Mouse (Mus musculus) hindbrain, embryonic 13.5 days (tissue): Measurements from ENCODE around the gene Dlk1. TPM values are rescaled to one million over a fixed set of nuclear protein-coding genes. Genes with fewer than 3 reads are reported as not detected.

Source experiments
- ATAC-seq: fragments of 200-750 bp; cut with Nextera tagmentation; 2 replicates; pipeline ENCODE4 v1.8.0; 2017; ENCODE audit warnings: moderate TSS enrichment; ENCODE audit not compliant: low FRiP score
- H3K27ac ChIP-seq: fragments of 300-500 bp; sonication (generic); 2 replicates; pipeline ENCODE4 v1.5.1; 2015; ENCODE audit warnings: inconsistent platforms, mild to moderate bottlenecking, moderate library complexity
- H3K27me3 ChIP-seq: fragments of 300-500 bp; sonication (generic); 2 replicates; pipeline ENCODE4 v1.6.1; 2015; ENCODE audit warnings: mild to moderate bottlenecking, inconsistent platforms
- H3K36me3 ChIP-seq: fragments of 300-500 bp; sonication (generic); 2 replicates; pipeline ENCODE4 v1.6.1; 2015; ENCODE audit warnings: mild to moderate bottlenecking, inconsistent platforms
- H3K4me1 ChIP-seq: fragments of 300-500 bp; sonication (generic); replicated peaks from 2 replicates; pipeline ENCODE4 v1.6.1; 2015; ENCODE audit warnings: inconsistent platforms
- H3K4me2 ChIP-seq: fragments of 300-500 bp; sonication (generic); 2 replicates; pipeline ENCODE4 v1.6.1; 2015; ENCODE audit warnings: inconsistent platforms, mild to moderate bottlenecking, moderate library complexity
- H3K4me3 ChIP-seq: fragments of 300-500 bp; sonication (generic); 2 replicates; pipeline ENCODE4 v1.5.1; 2015; ENCODE audit warnings: mild to moderate bottlenecking, inconsistent platforms
- H3K9ac ChIP-seq: fragments of 300-500 bp; sonication (generic); 2 replicates; pipeline ENCODE4 v1.6.1; 2015; ENCODE audit warnings: mild to moderate bottlenecking, inconsistent platforms
- H3K9me3 ChIP-seq: fragments of 300-500 bp; sonication (generic); 2 replicates; pipeline ENCODE4 v1.6.1; 2016; ENCODE audit warnings: inconsistent platforms
- WGBS: fragments of 180-500 bp; shearing (Covaris S2); methylation state at CpG from one replicate; pipeline ENCODE4 v1.1.7; 2015; 5-methylcytosine and 5-hydroxymethylcytosine counted together
- polyA plus RNA-seq: library from polyadenylated mRNA; unstranded; fragments of >200 nt; fragmentation: Nextera tagmentation; extraction: Ambion mirVana; gene quantifications from 2 replicates; pipeline ENCODE4 v1.2.1, GENCODE M21; 2015

Dlk1 gene
- 88.0 and 102 TPM in 2 replicates for polyA plus RNA-seq

- no peaks in the 10 kb centered on the region for H3K9me3 ChIP-seq
- 0 out of 2 replicates have a peak, but pooled peaks have one; percentile 19 for ATAC-seq
- peak within 1 kb of the TSS; percentile 48 for H3K4me3 ChIP-seq
- WGBS = 7% methylated on average over 13 of the region's 13 CpGs
- peak within 1 kb of the TSS; percentile 79 for H3K4me2 ChIP-seq
- peaks cover 82% of the 10 kb centered on the region for H3K27me3 ChIP-seq
- no peaks in the 10 kb centered on the region for H3K36me3 ChIP-seq
- peaks cover 63% of the 10 kb centered on the region for H3K4me1 ChIP-seq
- H3K9ac ChIP-seq = peak within 1 kb of the TSS; percentile 75
- H3K27ac ChIP-seq = peak within 1 kb of the TSS; percentile 52
Observed at GRCm38 (mm10) chr12:109452592-109452991, at the start of gene Dlk1. Dlk1 (plus strand) TSS chr12:109452823.

- WGBS = 61% methylated on average over 5 of the region's 5 CpGs
- Histone ChIP-seq H3K27ac (peak overlapping the region; percentile 62), H3K9me3 (no peaks in the 10 kb centered on the region), H3K36me3 (no peaks in the 10 kb centered on the region), H3K4me1 (peaks cover 48% of the 10 kb centered on the region), H3K27me3 (no peaks in the 10 kb centered on the region), H3K4me2 (no peak overlapping the region), H3K4me3 (no peak overlapping the region), H3K9ac (0 out of 2 replicates have a peak overlapping the region, but pooled peaks have one; percentile 43)
- no peak for ATAC-seq
Observed at GRCm38 (mm10) chr12:109402943-109403342, 49.7 kb upstream of the Dlk1 start.

- H3K36me3 ChIP-seq = no peaks in the 10 kb centered on the region
- WGBS = 56% methylated on average over 9 of the region's 9 CpGs
- no peak overlapping the region for H3K4me3 ChIP-seq
- H3K9ac ChIP-seq = no peak overlapping the region
- H3K27ac ChIP-seq = no peak overlapping the region
- no peaks in the 10 kb centered on the region for H3K9me3 ChIP-seq
- H3K27me3 ChIP-seq = no peaks in the 10 kb centered on the region
- H3K4me2 ChIP-seq = no peak overlapping the region
- peaks cover 44% of the 10 kb centered on the region for H3K4me1 ChIP-seq
- ATAC-seq = no peak
Observed at GRCm38 (mm10) chr12:109403752-109404151, 48.9 kb upstream of the Dlk1 start.

- Histone ChIP-seq H3K4me1 (peaks cover 49% of the 10 kb centered on the region), H3K36me3 (no peaks in the 10 kb centered on the region), H3K27ac (no peak overlapping the region), H3K4me3 (no peak overlapping the region), H3K27me3 (no peaks in the 10 kb centered on the region), H3K9ac (no peak overlapping the region), H3K4me2 (no peak overlapping the region), H3K9me3 (no peaks in the 10 kb centered on the region)
- ATAC-seq = no peak
- WGBS = 40% methylated on average over 3 of the region's 3 CpGs
Observed at GRCm38 (mm10) chr12:109406018-109406417, 46.6 kb upstream of the Dlk1 start.

- Histone ChIP-seq H3K4me2 (no peak overlapping the region), H3K9ac (no peak overlapping the region; the same call in 1 of the 2 replicates), H3K4me3 (no peak overlapping the region), H3K9me3 (no peaks in the 10 kb centered on the region), H3K4me1 (peaks cover 50% of the 10 kb centered on the region), H3K27me3 (no peaks in the 10 kb centered on the region), H3K36me3 (no peaks in the 10 kb centered on the region), H3K27ac (peak overlapping the region; percentile 61)
- ATAC-seq = no peak
- 20% methylated on average over 11 of the region's 11 CpGs for WGBS
Observed at GRCm38 (mm10) chr12:109410723-109411122, 41.9 kb upstream of the Dlk1 start.

- ATAC-seq = no peak
- Histone ChIP-seq H3K27me3 (no peaks in the 10 kb centered on the region), H3K36me3 (no peaks in the 10 kb centered on the region), H3K4me1 (peaks cover 50% of the 10 kb centered on the region), H3K9me3 (no peaks in the 10 kb centered on the region), H3K4me2 (no peak overlapping the region), H3K4me3 (no peak overlapping the region), H3K9ac (peak overlapping the region; percentile 26), H3K27ac (peak overlapping the region; percentile 61)
- 47% methylated on average over 9 of the region's 9 CpGs for WGBS
Observed at GRCm38 (mm10) chr12:109411172-109412070, 41.2 kb upstream of the Dlk1 start.

- Histone ChIP-seq H3K4me1 (peaks cover 52% of the 10 kb centered on the region), H3K4me3 (no peak overlapping the region), H3K4me2 (no peak overlapping the region), H3K27me3 (no peaks in the 10 kb centered on the region), H3K36me3 (no peaks in the 10 kb centered on the region), H3K9ac (no peak overlapping the region; the same call in none of the 2 replicates), H3K27ac (peak overlapping the region; percentile 61), H3K9me3 (no peaks in the 10 kb centered on the region)
- no peak for ATAC-seq
- WGBS = 76% methylated on average over 8 of the region's 8 CpGs
Observed at GRCm38 (mm10) chr12:109412071-109412440, 40.6 kb upstream of the Dlk1 start.

GRCm38 (mm10) chr12:109412675-109413074 lies 39.9 kb upstream of the Dlk1 start:
- Histone ChIP-seq H3K27ac (no peak overlapping the region; the same call in 1 of the 2 replicates), H3K27me3 (no peaks in the 10 kb centered on the region), H3K4me3 (no peak overlapping the region), H3K9me3 (no peaks in the 10 kb centered on the region), H3K4me2 (no peak overlapping the region), H3K4me1 (peaks cover 52% of the 10 kb centered on the region), H3K36me3 (no peaks in the 10 kb centered on the region), H3K9ac (no peak overlapping the region)
- no peak for ATAC-seq
- WGBS = 68% methylated on average over 5 of the region's 5 CpGs

GRCm38 (mm10) chr12:109413321-109413720 lies 39.3 kb upstream of the Dlk1 start:
- Histone ChIP-seq H3K36me3 (no peaks in the 10 kb centered on the region), H3K9ac (no peak overlapping the region), H3K4me1 (peaks cover 56% of the 10 kb centered on the region), H3K27me3 (no peaks in the 10 kb centered on the region), H3K27ac (no peak overlapping the region; the same call in 1 of the 2 replicates), H3K4me2 (no peak overlapping the region), H3K9me3 (no peaks in the 10 kb centered on the region), H3K4me3 (no peak overlapping the region)
- no peak for ATAC-seq
- 86% methylated on average over 4 of the region's 4 CpGs for WGBS

- Histone ChIP-seq H3K9ac (no peak overlapping the region), H3K4me3 (no peak overlapping the region), H3K4me1 (peaks cover 39% of the 10 kb centered on the region), H3K36me3 (no peaks in the 10 kb centered on the region), H3K4me2 (no peak overlapping the region), H3K9me3 (no peaks in the 10 kb centered on the region), H3K27me3 (peaks cover 4% of the 10 kb centered on the region; the same call in 1 of the 2 replicates), H3K27ac (no peak overlapping the region)
- 87% methylated on average over 5 of the region's 5 CpGs for WGBS
- ATAC-seq = no peak
Observed at GRCm38 (mm10) chr12:109416681-109417080, 35.9 kb upstream of the Dlk1 start.

- Histone ChIP-seq H3K4me3 (no peak overlapping the region), H3K27me3 (peaks cover 4% of the 10 kb centered on the region; the same call in 1 of the 2 replicates), H3K36me3 (no peaks in the 10 kb centered on the region), H3K4me2 (no peak overlapping the region), H3K9me3 (no peaks in the 10 kb centered on the region), H3K27ac (peak overlapping the region; percentile 52), H3K9ac (peak overlapping the region; percentile 26; the same call in 1 of the 2 replicates), H3K4me1 (peaks cover 32% of the 10 kb centered on the region)
- WGBS = 37% methylated on average over 14 of the region's 14 CpGs
- peak; percentile 84 for ATAC-seq
Observed at GRCm38 (mm10) chr12:109417476-109418201, 35.0 kb upstream of the Dlk1 start.

- Histone ChIP-seq H3K4me3 (no peak overlapping the region), H3K9me3 (no peaks in the 10 kb centered on the region), H3K4me1 (peaks cover 36% of the 10 kb centered on the region), H3K27ac (no peak overlapping the region), H3K9ac (0 out of 2 replicates have a peak overlapping the region, but pooled peaks have one; percentile 19), H3K27me3 (peaks cover 4% of the 10 kb centered on the region; the same call in 1 of the 2 replicates), H3K36me3 (no peaks in the 10 kb centered on the region), H3K4me2 (no peak overlapping the region)
- ATAC-seq = no peak
- 71% methylated on average over 12 of the region's 12 CpGs for WGBS
Observed at GRCm38 (mm10) chr12:109420006-109420405, 32.6 kb upstream of the Dlk1 start.
